Mouse (Mus musculus): ENCODE measurements around the gene Etnk2. TPM values are rescaled to one million over a fixed set of nuclear protein-coding genes. Genes with fewer than 3 reads are reported as not detected.

The Etnk2 gene
- total RNA-seq, 2 experiments from 2014 or later, result 0.17 to 0.34 TPM

GRCm38 (mm10) chr1:133416472-133416871 is 53.1 kb downstream of the Etnk2 start:
- no peak for DNase-seq (ENCODE audit: low spot score)

GRCm38 (mm10) chr1:133417113-133417512 is 53.7 kb downstream of the Etnk2 start:
- DNase-seq (ENCODE audit: low spot score), result no peak

DNA sequence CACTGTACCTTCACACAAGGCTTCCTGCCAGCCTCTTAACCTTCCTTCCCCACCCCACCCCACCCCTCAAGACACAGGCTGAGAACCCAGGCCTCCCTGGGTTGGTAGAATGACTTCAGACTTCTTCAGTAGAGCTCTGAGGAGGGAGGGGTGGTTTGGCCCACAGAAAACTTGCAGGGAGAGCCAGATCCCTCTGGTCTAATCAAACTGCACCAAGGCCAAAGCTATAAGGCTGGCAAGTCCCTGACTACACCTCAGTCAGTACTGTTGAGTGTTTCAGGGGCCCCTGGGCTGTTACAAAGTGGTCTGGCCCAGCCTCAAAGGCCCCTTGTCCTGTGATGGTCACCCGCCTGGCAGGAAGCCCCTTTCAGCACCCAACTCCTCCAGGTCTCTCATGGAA is 54.2 kb downstream of the Etnk2 start:
- DNase-seq (ENCODE audit: low spot score), result no peak

DNA sequence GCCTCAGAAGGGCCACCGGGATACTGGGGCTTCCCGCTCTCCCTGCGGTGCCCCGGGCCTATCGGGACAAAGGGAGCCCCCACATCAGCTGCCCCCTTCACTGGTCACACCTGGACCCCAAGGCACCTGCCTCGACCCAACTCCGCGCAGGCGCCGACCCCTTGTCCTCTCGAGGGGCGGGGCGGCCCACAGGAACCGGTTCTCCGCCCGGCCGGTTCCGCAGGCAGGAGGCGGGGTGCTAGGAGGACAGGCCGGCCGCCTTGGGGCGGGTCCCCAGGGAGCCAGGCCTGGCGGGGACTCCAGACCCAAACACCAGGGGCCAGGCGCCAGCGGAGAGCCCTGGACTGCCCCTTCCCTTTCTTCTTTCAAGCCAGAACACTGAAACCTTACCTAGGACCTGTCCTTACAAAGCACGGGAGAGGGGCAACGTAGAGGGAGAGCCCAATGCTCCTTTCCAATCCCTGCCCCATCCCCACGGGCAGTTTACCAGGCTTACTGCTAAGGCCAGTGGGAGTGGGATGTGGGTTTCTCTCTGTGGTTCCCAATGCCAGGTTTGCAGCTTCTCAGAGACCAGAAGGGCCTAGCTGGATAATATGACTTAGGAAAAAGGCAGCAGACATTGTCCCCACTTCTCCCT is 54.9 kb downstream of the Etnk2 start:
- DNase-seq (ENCODE audit: low spot score), result peak; percentile 55

- DNase-seq (ENCODE audit: low spot score), result no peak
These were observed 55.9 kb downstream of the Etnk2 start for GRCm38 (mm10) chr1:133419178-133419834.

DNA sequence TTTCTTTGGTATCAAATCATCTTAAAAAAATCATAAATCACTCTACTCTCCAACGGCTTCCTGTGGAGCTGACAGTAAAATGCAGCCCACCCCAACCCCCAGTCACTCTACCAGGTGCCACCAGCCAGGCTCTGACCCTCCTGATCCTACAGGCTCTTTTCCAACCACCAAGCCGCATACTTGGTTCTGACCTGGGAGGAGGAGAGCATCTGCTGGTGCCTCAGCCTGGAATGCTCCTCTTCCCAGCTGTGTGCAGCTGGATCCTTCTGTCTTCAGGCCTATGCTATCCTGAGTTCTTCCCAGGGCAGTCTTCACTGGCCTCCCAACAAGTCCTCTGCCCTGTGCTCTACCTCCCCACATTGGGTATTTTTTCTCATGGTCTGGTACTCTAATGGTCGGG is 57.1 kb downstream of the Etnk2 start:
- DNase-seq (ENCODE audit: low spot score), result no peak

DNA sequence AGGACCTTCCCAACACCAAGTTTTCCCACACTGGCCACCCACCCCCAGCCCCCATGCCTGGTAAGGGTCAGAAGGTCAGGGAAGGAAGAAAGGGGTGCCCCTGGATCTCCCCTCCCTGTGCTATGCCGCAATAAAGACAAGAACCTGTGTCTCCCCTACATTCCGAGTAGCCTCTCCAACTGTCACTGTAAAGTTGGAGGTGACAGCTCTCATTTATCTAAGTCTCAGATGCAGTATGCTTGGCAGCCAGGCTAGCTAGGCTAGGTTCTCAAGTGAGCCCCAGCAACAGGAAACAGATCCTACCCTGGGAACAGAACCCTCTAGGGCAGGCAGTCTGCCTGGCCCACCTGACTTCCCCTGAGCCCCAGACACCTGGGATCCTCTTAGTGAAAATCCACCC is 57.7 kb downstream of the Etnk2 start:
- no peak for DNase-seq (ENCODE audit: low spot score)

GRCm38 (mm10) chr1:133421975-133422570 is 58.7 kb downstream of the Etnk2 start:
- no peak for DNase-seq (ENCODE audit: low spot score)

DNA sequence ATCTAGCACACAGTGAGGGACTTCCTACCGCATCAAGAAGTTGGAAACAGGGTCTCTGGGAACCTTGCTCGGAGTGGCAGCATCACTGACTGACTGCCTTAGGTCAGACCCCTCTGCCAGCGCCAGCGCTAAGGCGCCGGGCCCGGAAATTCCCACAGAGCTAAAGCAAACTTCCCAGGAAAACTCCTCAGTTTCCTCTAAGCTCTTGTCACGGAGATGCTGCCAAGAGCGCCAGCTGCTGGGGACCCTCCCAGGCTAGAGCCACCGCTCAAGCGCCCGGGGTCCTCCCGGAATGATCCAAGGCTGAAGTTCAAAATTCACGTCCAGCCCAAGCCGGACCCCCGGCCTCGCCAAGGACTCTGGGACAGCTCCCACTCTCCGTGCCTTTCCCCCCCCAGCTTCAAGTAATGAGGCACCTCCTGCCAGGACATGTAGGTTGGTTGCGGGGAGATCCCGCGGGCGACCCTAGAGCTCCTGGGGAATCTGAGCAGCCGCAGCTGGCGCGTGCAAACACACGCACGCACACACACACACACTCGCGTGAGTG is 59.3 kb downstream of the Etnk2 start:
- no peak for DNase-seq (ENCODE audit: low spot score)

GRCm38 (mm10) chr1:133423166-133423542 is 59.8 kb downstream of the Etnk2 start:
- DNase-seq (ENCODE audit: low spot score), result no peak

DNA sequence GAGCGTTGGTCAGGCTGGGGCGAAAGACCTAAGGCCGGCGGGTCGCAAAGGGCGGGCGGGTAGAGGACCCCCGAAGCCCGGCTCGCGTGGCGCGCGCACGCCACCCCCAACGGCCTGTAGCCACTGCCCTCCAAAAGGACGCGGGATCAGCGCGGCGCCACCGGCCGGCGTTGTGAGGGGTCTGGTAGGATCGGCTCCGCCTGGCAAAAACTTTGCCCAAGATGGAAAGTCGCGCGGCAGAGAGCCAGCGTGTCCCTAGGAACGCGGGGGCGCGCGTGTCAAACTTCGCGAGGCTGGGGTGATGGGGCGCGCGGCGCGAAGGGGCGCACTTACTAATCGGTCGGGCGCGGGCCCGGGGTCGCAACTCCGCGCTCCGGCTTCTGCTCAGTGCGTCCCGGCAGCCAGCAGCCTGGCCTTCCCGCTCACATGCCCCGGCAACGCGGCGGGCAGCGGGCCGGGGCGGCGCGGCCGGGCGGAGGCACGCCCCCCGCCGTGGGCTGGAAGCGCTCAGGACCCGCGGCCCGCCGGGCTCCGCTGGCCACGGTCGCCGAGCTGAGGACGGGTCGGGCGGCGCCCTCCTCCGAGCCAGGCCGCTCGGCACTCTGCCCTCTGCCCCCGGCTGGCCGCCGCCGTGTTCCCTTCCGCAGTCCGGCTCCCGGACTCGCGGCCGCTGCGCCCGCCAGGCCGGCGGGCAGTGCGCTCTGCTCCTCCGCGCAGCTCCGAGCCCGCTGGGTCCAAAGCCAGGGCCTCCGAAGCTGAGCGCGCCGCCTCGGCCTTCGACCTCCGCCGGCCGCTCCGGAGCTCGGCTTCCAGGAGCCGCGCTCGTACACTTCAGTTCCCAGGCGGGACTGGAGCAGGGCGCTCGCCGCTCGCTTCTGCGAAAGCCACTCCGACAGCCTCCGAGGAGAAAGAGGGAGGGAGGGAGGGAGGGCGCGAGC is 60.4 kb downstream of the Etnk2 start, which contains the start of gene Sox13:
TSS of gene Sox13 (minus strand) at position 835 of the 938 bp plus-strand sequence.
- DNase-seq (ENCODE audit: low spot score), result peak; percentile 50

DNA sequence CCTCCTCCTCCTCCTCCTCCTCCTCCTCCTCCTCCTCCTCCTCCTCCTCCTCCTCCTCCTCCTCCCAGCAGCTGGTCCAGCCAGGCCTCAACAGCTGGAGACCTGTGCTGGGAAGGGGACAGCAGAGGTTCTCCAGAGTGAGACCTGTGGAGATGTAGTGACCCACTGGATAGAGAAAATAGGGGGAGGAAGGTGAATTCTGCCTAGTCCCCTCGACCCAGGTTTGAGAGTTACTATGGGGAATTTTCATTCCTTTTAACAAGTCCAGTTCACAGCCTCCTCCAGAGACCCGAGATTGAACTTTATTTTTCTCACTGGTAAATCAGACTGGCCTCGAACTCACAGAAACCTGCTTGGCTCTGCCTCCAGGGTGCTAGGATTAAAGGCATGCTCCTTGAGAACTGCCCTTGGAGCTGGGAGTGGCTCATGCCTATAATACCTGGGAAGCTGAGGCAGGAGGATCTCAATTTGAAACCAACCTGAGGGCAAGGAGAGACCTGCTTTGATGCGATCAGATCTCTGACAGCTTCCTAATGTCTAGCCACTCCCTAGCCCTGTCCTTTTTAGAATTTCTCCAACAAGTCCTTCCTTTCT is 61.3 kb downstream of the Etnk2 start:
- no peak for DNase-seq (ENCODE audit: low spot score)

Other genes with a start within 250 kb of the Etnk2 start
- gene Ppp1r15b, start 232.4 kb upstream of the Etnk2 start, total RNA-seq (2021), result 10 to 100 TPM; 13.0 to 15.3 TPM
- gene Plekha6, start 199.4 kb upstream of the Etnk2 start, total RNA-seq (2021), result 10 to 100 TPM in 1 of 2 experiments, 1 to 10 TPM in 1; 8.1 to 10.6 TPM
- not detected for gene Golt1a, start 53.8 kb upstream of the Etnk2 start, total RNA-seq (2021)
- not detected for gene Kiss1, start 41.7 kb upstream of the Etnk2 start, total RNA-seq (2021)
- under 1 TPM in 1 of 2 experiments, not detected in 1; 0.46 TPM for gene Ren1, start 13.1 kb upstream of the Etnk2 start, total RNA-seq (2021)
- 10 to 100 TPM in 1 of 2 experiments, 1 to 10 TPM in 1; 6.2 to 11.5 TPM for gene Sox13, start 60.8 kb downstream of the Etnk2 start, total RNA-seq (2021)
- gene Snrpe, start 246.7 kb downstream of the Etnk2 start, total RNA-seq (2021), result 10 to 100 TPM; 41.4 to 45.8 TPM